Mouse (Mus musculus) heart, embryonic 11.5 days (tissue): Measurements from ENCODE around the gene Tedc1. TPM values are rescaled to one million over a fixed set of nuclear protein-coding genes. Genes with fewer than 3 reads are reported as not detected.
"Not testable (repeated sequence)": the region's sequence is repeated elsewhere in the genome, so short reads cannot be mapped to it uniquely, and the experiment has no call there.

Experiments
- ATAC-seq: fragments of 200-750 bp; cut with Nextera tagmentation; replicated peaks from 2 replicates; pipeline ENCODE4 v1.8.0; 2017; ENCODE audit warnings: moderate library complexity; ENCODE audit not compliant: insufficient number of reproducible peaks, low FRiP score, low TSS enrichment
- H3K27ac ChIP-seq: fragments of 300-500 bp; sonication (generic); 2 replicates; pipeline ENCODE4 v1.5.1; 2014; ENCODE audit warnings: mild to moderate bottlenecking, low read depth, low read length
- H3K27me3 ChIP-seq: fragments of 300-500 bp; sonication (generic); 2 replicates; pipeline ENCODE4 v1.6.1; 2014; ENCODE audit warnings: mild to moderate bottlenecking, low read length, mixed read lengths; ENCODE audit not compliant: control insufficient read depth, insufficient read depth
- H3K36me3 ChIP-seq: fragments of 300-500 bp; sonication (generic); 2 replicates; pipeline ENCODE4 v1.6.1; 2014; ENCODE audit warnings: mild to moderate bottlenecking, low read length, moderate library complexity, mixed read lengths; ENCODE audit not compliant: control insufficient read depth, insufficient read depth
- H3K4me1 ChIP-seq: fragments of 300-500 bp; sonication (generic); 2 replicates; pipeline ENCODE4 v1.6.1; 2014; ENCODE audit warnings: low read length; ENCODE audit not compliant: control insufficient read depth, insufficient read depth
- H3K4me2 ChIP-seq: fragments of 300-500 bp; sonication (generic); 2 replicates; pipeline ENCODE4 v1.6.1; 2014; ENCODE audit warnings: mild to moderate bottlenecking, moderate library complexity
- H3K4me3 ChIP-seq: fragments of 300-500 bp; sonication (generic); 2 replicates; pipeline ENCODE4 v1.5.1; 2014; ENCODE audit warnings: low read depth, low read length
- H3K9ac ChIP-seq: fragments of 300-500 bp; sonication (generic); 2 replicates; pipeline ENCODE4 v1.6.1; 2014; ENCODE audit warnings: mild to moderate bottlenecking, low read depth, low read length, moderate library complexity
- H3K9me3 ChIP-seq: fragments of 300-500 bp; sonication (generic); replicated peaks from 2 replicates; pipeline ENCODE4 v1.6.1; 2016; ENCODE audit warnings: low read length; ENCODE audit not compliant: control insufficient read depth
- WGBS: fragments of 180-500 bp; shearing (Covaris S2); extraction: QIAGEN DNeasy Blood & Tissue Kit; methylation state at CpG from one replicate; pipeline ENCODE4 v1.1.7; 2014; ENCODE audit not compliant: insufficient replicate concordance; 5-methylcytosine and 5-hydroxymethylcytosine counted together
- polyA plus RNA-seq: library from polyadenylated mRNA; unstranded; fragments of >200 nt; fragmentation: Nextera tagmentation; extraction: Ambion mirVana; gene quantifications from 2 replicates; pipeline ENCODE4 v1.2.1, GENCODE M21; 2014

The Tedc1 gene
- polyA plus RNA-seq, 1 experiment from 2014 or later, result 16.6 TPM

GRCm38 (mm10) chr12:113188349-113189055 lies 32.3 kb downstream of the Tedc1 start:
- Histone ChIP-seq H3K4me3 (no peak overlapping the region), H3K27me3 (peaks cover 46% of the 10 kb centered on the region), H3K4me1 (peaks cover 14% of the 10 kb centered on the region), H3K4me2 (peak overlapping the region; percentile 84), H3K9ac (no peak overlapping the region), H3K27ac (no peak overlapping the region), H3K9me3 (no peaks in the 10 kb centered on the region), H3K36me3 (no peaks in the 10 kb centered on the region)
- WGBS, result 77% methylated on average over 51 of the region's 51 CpGs
- no peak for ATAC-seq

GRCm38 (mm10) chr12:113193423-113193822 lies 37.2 kb downstream of the Tedc1 start:
- Histone ChIP-seq H3K27me3 (peaks cover 9% of the 10 kb centered on the region), H3K9ac (no peak overlapping the region), H3K4me3 (no peak overlapping the region), H3K4me2 (no peak overlapping the region), H3K4me1 (no peaks in the 10 kb centered on the region), H3K9me3 (no peaks in the 10 kb centered on the region), H3K27ac (no peak overlapping the region), H3K36me3 (no peaks in the 10 kb centered on the region)
- WGBS, result 48% methylated on average over 2 of the region's 2 CpGs
- no peak for ATAC-seq

GRCm38 (mm10) chr12:113199132-113199531 lies 42.9 kb downstream of the Tedc1 start:
- not testable (repeated sequence) for H3K9me3 ChIP-seq, H3K4me2 ChIP-seq, H3K9ac ChIP-seq, ATAC-seq, H3K4me3 ChIP-seq, H3K36me3 ChIP-seq, H3K4me1 ChIP-seq, H3K27ac ChIP-seq, H3K27me3 ChIP-seq
- WGBS, result 97% methylated on average over 3 of the region's 6 CpGs

- Histone ChIP-seq H3K4me2 (no peak overlapping the region), H3K36me3 (no peaks in the 10 kb centered on the region), H3K4me1 (no peaks in the 10 kb centered on the region), H3K9ac (no peak overlapping the region), H3K27me3 (no peaks in the 10 kb centered on the region), H3K4me3 (no peak overlapping the region), H3K9me3 (0 out of 2 replicates have a peak, but pooled peaks cover 4% of the 10 kb centered on the region), H3K27ac (no peak overlapping the region)
- no peak for ATAC-seq
- WGBS, result 87% methylated on average over 4 of the region's 4 CpGs
These were observed 45.1 kb downstream of the Tedc1 start for GRCm38 (mm10) chr12:113201301-113201700.

- Histone ChIP-seq H3K9me3 (0 out of 2 replicates have a peak, but pooled peaks cover 4% of the 10 kb centered on the region), H3K36me3 (no peaks in the 10 kb centered on the region), H3K4me2 (no peak overlapping the region), H3K4me3 (no peak overlapping the region), H3K27me3 (no peaks in the 10 kb centered on the region), H3K27ac (no peak overlapping the region), H3K9ac (no peak overlapping the region), H3K4me1 (no peaks in the 10 kb centered on the region)
- no peak for ATAC-seq
These were observed 45.8 kb downstream of the Tedc1 start for GRCm38 (mm10) chr12:113202008-113202407.

- Histone ChIP-seq H3K4me3 (no peak overlapping the region), H3K4me2 (no peak overlapping the region), H3K9ac (no peak overlapping the region), H3K36me3 (no peaks in the 10 kb centered on the region), H3K27me3 (no peaks in the 10 kb centered on the region), H3K4me1 (no peaks in the 10 kb centered on the region), H3K27ac (no peak overlapping the region), H3K9me3 (0 out of 2 replicates have a peak, but pooled peaks cover 4% of the 10 kb centered on the region)
- WGBS, result 76% methylated on average over 7 of the region's 7 CpGs
- no peak for ATAC-seq
These were observed 47.3 kb downstream of the Tedc1 start for GRCm38 (mm10) chr12:113203522-113203921.

GRCm38 (mm10) chr12:113205251-113205942 lies 49.2 kb downstream of the Tedc1 start:
- Histone ChIP-seq H3K9me3 (0 out of 2 replicates have a peak, but pooled peaks cover 4% of the 10 kb centered on the region), H3K36me3 (no peaks in the 10 kb centered on the region), H3K4me1 (no peaks in the 10 kb centered on the region), H3K4me3 (no peak overlapping the region), H3K4me2 (no peak overlapping the region), H3K27me3 (no peaks in the 10 kb centered on the region), H3K27ac (no peak overlapping the region), H3K9ac (no peak overlapping the region)
- ATAC-seq, result no peak
- 84% methylated on average over 7 of the region's 7 CpGs for WGBS

GRCm38 (mm10) chr12:113207737-113208136 lies 51.5 kb downstream of the Tedc1 start:
- no peaks in the 10 kb centered on the region for H3K9me3 ChIP-seq
- no peaks in the 10 kb centered on the region for H3K4me1 ChIP-seq
- 74% methylated on average over 6 of the region's 6 CpGs for WGBS
- H3K9ac ChIP-seq, result no peak overlapping the region
- H3K27ac ChIP-seq, result no peak overlapping the region
- ATAC-seq, result no peak
- H3K4me3 ChIP-seq, result no peak overlapping the region
- no peaks in the 10 kb centered on the region for H3K27me3 ChIP-seq
- no peaks in the 10 kb centered on the region for H3K36me3 ChIP-seq
- H3K4me2 ChIP-seq, result no peak overlapping the region
